Mouse (Mus musculus): ENCODE measurements around the gene Notch1.

GRCm38 (mm10) chr2:26522327-26522726, 5.9 kb upstream of the Notch1 start:
- TF ChIP-seq CTCF (IDR thresholded peaks at IDR 0.05; ENCODE audit: low read depth) = no peak
- no peak for TF ChIP-seq EP300 (IDR thresholded peaks at IDR 0.05; ENCODE audit: low read depth)

Data from liver, postnatal 0 days (tissue).